Mouse (Mus musculus) forebrain, embryonic 12.5 days (tissue): ENCODE data around the gene Mlf1. TPM values are rescaled to one million over a fixed set of nuclear protein-coding genes. Genes with fewer than 3 reads are reported as not detected.
A peak's percentile ranks its signal among the peaks of the same experiment; 100 is the strongest.

Source experiments
- ATAC-seq: fragments of 200-750 bp; cut with Nextera tagmentation; 2 replicates; pipeline ENCODE4 v1.8.0; 2017; ENCODE audit warnings: moderate TSS enrichment; ENCODE audit not compliant: low FRiP score
- H3K27ac ChIP-seq: fragments of 300-500 bp; sonication (generic); 2 replicates; pipeline ENCODE4 v1.5.1; 2016; ENCODE audit warnings: mild to moderate bottlenecking
- H3K27me3 ChIP-seq: fragments of 300-500 bp; sonication (generic); 2 replicates; pipeline ENCODE4 v1.6.1; 2016; ENCODE audit warnings: mild to moderate bottlenecking
- H3K36me3 ChIP-seq: fragments of 300-500 bp; sonication (generic); replicated peaks from 2 replicates; pipeline ENCODE4 v1.6.1; 2016; ENCODE audit warnings: mild to moderate bottlenecking
- H3K4me1 ChIP-seq: fragments of 300-500 bp; sonication (generic); 2 replicates; pipeline ENCODE4 v1.6.1; 2016
- H3K4me2 ChIP-seq: fragments of 300-500 bp; sonication (generic); 2 replicates; pipeline ENCODE4 v1.6.1; 2016; ENCODE audit warnings: mild to moderate bottlenecking, moderate library complexity
- H3K4me3 ChIP-seq: fragments of 300-500 bp; sonication (generic); replicated peaks from 2 replicates; pipeline ENCODE4 v1.5.1; 2016; ENCODE audit warnings: mild to moderate bottlenecking
- H3K9ac ChIP-seq: fragments of 300-500 bp; sonication (generic); 2 replicates; pipeline ENCODE4 v1.6.1; 2016; ENCODE audit warnings: mild to moderate bottlenecking
- H3K9me3 ChIP-seq: fragments of 300-500 bp; sonication (generic); 2 replicates; pipeline ENCODE4 v1.6.1; 2016
- WGBS: fragments of 180-500 bp; shearing (Covaris S2); methylation state at CpG from one replicate; pipeline ENCODE4 v1.1.7; 2016; 5-methylcytosine and 5-hydroxymethylcytosine counted together
- polyA plus RNA-seq: library from polyadenylated mRNA; unstranded; fragments of >200 nt; fragmentation: Nextera tagmentation; extraction: Ambion mirVana; gene quantifications from 2 replicates; pipeline ENCODE4 v1.2.1, GENCODE M21; 2016

Mlf1 gene
- polyA plus RNA-seq, 1 experiment from 2014 or later: 25.6 TPM

GRCm38 (mm10) chr3:67367481-67367880, 6.4 kb upstream of the Mlf1 start:
- Histone ChIP-seq H3K4me3 (no peak overlapping the region), H3K4me2 (no peak overlapping the region), H3K9me3 (no peaks in the 10 kb centered on the region), H3K27me3 (peaks cover 10% of the 10 kb centered on the region), H3K27ac (no peak overlapping the region), H3K4me1 (no peaks in the 10 kb centered on the region), H3K9ac (no peak overlapping the region), H3K36me3 (no peaks in the 10 kb centered on the region)
- WGBS: 89% methylated on average over 6 of the region's 6 CpGs
- ATAC-seq: no peak

DNA sequence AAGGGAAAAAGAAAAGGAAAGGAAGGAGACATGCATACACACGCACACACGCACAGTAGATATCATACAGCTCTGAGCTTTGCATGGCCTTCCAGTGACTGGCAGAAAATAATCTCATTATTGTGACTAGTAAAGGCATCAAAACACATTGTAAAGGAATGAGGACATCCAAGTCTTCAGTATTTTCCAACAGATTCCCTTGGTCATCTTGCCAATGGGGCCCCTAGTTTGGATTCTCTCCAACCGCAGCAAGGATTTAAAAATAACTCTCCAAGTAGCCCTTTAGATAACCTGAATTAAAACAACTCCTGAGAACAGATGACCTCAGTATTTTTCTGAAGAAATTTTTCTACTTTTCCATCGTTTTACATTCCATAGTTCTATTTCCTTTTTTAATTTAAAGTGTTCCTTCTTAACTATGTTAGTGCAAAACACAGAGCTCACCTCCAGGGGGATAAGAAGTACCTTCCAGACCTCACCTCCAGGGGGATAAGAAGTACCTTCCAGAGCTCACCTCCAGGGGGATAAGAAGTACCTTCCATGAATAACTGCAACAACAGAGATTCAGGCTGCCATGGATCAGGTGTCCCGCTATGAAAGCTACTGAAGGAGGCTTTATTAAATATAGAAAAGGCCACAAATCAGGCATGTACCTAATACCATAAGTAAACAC, 4.4 kb upstream of the Mlf1 start:
- Histone ChIP-seq H3K36me3 (no peaks in the 10 kb centered on the region), H3K27ac (no peak overlapping the region), H3K4me2 (no peak overlapping the region), H3K4me1 (peaks cover 6% of the 10 kb centered on the region; the same call in 1 of the 2 replicates), H3K27me3 (peaks cover 19% of the 10 kb centered on the region), H3K4me3 (no peak overlapping the region), H3K9ac (no peak overlapping the region), H3K9me3 (no peaks in the 10 kb centered on the region)
- ATAC-seq: no peak
- 80% methylated on average over 5 of the region's 5 CpGs for WGBS

DNA sequence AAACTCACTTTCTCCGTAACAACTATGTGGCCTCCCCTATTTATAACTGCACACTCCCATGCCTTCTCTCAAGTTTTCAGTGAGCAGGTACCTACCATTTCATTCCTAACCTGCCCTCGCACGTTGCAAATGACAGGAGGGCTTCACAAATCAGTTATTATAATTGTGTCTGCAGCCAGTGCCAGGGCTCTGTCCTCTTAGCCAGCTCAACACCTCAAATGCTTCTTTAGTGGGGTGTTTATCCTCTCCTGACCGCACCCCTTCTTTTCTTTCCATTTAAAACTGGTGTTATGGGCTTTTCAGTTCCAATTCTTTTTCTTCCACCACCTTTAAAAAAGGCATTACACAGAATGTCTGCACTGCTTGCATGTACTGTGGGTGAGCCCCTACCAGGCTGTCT, 1.7 kb upstream of the Mlf1 start:
- ATAC-seq: no peak
- Histone ChIP-seq H3K9me3 (no peaks in the 10 kb centered on the region), H3K9ac (no peak overlapping the region), H3K27ac (no peak overlapping the region), H3K4me1 (peaks cover 7% of the 10 kb centered on the region; the same call in 1 of the 2 replicates), H3K4me2 (no peak overlapping the region), H3K27me3 (peaks cover 22% of the 10 kb centered on the region), H3K36me3 (no peaks in the 10 kb centered on the region), H3K4me3 (no peak overlapping the region)
- WGBS: 78% methylated on average over 4 of the region's 4 CpGs

DNA sequence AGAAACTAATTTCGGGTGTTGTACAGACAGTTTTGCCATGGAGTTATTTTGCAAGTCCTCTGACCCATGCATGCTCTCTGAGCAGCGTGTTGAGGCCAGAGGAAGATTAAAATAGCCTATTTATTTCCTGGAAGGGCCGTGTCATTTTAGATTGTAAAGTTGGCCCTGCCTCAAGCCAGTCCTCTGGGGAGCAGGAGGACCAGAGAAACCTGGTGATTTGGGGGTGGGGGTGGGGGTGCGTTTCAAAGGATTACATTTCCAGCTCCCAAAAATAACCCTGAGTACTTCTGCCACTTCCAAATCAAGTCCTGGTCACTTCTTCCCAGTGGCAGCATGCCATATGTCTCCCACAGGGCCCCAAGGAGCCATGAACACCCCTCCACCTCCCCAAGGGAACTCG, 1.1 kb upstream of the Mlf1 start:
- no peak for ATAC-seq
- 63% methylated on average over 5 of the region's 5 CpGs for WGBS

GRCm38 (mm10) chr3:67374360-67374778, 472 bp downstream of the Mlf1 start:
- peak; percentile 55 for ATAC-seq
- Histone ChIP-seq H3K9me3 (no peaks in the 10 kb centered on the region), H3K4me1 (peaks cover 7% of the 10 kb centered on the region; the same call in 1 of the 2 replicates), H3K27ac (no peak overlapping the region), H3K27me3 (peaks cover 22% of the 10 kb centered on the region), H3K4me3 (peak overlapping the region; percentile 52), H3K36me3 (no peaks in the 10 kb centered on the region), H3K4me2 (peak overlapping the region; percentile 86), H3K9ac (peak overlapping the region; percentile 59)
- 35% methylated on average over 7 of the region's 7 CpGs for WGBS

More for the DNA sequence above, 1.1 kb upstream of the Mlf1 start:
- Histone ChIP-seq H3K4me1 (peaks cover 7% of the 10 kb centered on the region; the same call in 1 of the 2 replicates), H3K9me3 (no peaks in the 10 kb centered on the region), H3K27me3 (peaks cover 22% of the 10 kb centered on the region), H3K4me2 (no peak overlapping the region), H3K27ac (no peak overlapping the region), H3K36me3 (no peaks in the 10 kb centered on the region), H3K9ac (no peak overlapping the region), H3K4me3 (no peak overlapping the region)

DNA sequence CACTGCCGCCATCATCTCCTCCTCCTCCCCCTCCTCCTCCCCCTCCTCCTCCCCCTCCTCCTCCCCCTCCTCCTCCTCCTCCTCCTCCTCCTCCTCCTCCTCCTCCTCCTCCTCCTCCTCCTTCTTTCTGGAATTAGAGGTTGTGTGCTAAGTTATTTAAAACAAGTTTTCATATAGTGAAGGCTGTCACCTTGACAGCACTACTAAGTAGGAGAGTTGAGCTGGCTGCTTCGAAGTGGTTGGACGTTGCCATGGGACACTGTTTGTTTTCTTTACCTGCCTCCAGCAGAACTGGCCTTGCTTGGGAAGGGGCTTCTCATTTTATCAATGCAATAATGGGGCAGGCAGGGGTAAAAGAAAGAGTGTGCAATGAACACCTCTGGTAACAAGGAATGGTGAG, 1.2 kb downstream of the Mlf1 start, which contains the start of gene Gm17402:
Gm17402 (minus strand) TSS at position 101 of the 400 bp plus-strand sequence.
- H3K4me3 ChIP-seq: peak within 1 kb of the TSS; percentile 52
- H3K9me3 ChIP-seq: no peaks in the 10 kb centered on the region
- peaks cover 22% of the 10 kb centered on the region for H3K27me3 ChIP-seq
- H3K4me1 ChIP-seq: peaks cover 7% of the 10 kb centered on the region; the same call in 1 of the 2 replicates
- peak within 1 kb of the TSS; percentile 86 for H3K4me2 ChIP-seq
- H3K36me3 ChIP-seq: no peaks in the 10 kb centered on the region
- 49% methylated on average over 3 of the region's 3 CpGs for WGBS
- H3K27ac ChIP-seq: no peak within 1 kb of the TSS
- ATAC-seq: no peak
- H3K9ac ChIP-seq: peak within 1 kb of the TSS; percentile 59

- Histone ChIP-seq H3K27me3 (peaks cover 5% of the 10 kb centered on the region), H3K4me3 (no peak overlapping the region), H3K27ac (no peak overlapping the region), H3K4me1 (peaks cover 7% of the 10 kb centered on the region; the same call in 1 of the 2 replicates), H3K9me3 (no peaks in the 10 kb centered on the region), H3K4me2 (no peak overlapping the region), H3K36me3 (no peaks in the 10 kb centered on the region), H3K9ac (no peak overlapping the region)
- ATAC-seq: no peak
Observed at GRCm38 (mm10) chr3:67378215-67378614, 4.3 kb downstream of the Mlf1 start.

DNA sequence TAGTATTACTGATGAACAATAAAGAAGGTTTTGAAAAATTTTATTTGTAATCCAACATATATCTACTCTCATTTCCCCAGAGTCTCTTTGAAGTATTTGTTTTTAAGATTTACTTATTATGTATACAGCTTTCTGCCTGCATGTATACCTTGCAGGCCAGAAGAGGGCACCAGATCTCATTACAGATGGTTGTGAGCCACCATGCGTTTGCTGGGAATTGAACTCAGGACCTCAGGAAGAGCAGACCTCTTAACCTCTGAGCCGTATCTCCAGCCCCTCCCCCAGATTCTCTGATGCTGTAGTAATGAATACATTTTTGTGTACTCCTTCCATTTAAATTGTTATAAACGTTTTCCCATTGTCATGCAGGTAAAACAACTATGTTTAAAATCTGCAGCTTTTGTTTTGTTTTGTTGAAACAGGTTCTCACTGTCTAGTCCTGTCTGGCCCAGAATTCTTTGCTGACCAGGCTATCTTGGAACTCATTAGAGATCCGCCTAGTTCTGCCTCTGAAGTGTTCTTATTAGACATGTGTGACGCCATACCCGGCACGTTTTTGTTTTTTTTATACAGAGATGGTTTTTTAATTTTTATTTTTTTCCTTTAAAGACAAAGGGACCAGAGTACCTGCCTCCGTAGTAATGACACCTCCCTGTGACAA, 55.6 kb downstream of the Mlf1 start:
- H3K4me3 ChIP-seq: peak overlapping the region; percentile 96
- no peak overlapping the region for H3K27ac ChIP-seq
- H3K36me3 ChIP-seq: peaks cover 22% of the 10 kb centered on the region
- H3K9ac ChIP-seq: 0 out of 2 replicates have a peak overlapping the region, but pooled peaks have one; percentile 86
- peaks cover 9% of the 10 kb centered on the region for H3K4me1 ChIP-seq
- peak; percentile 82 for ATAC-seq
- peak overlapping the region; percentile 80 for H3K4me2 ChIP-seq
- peaks cover 10% of the 10 kb centered on the region; the same call in 1 of the 2 replicates for H3K9me3 ChIP-seq
- 31% methylated on average over 8 of the region's 8 CpGs for WGBS
- H3K27me3 ChIP-seq: no peaks in the 10 kb centered on the region

DNA sequence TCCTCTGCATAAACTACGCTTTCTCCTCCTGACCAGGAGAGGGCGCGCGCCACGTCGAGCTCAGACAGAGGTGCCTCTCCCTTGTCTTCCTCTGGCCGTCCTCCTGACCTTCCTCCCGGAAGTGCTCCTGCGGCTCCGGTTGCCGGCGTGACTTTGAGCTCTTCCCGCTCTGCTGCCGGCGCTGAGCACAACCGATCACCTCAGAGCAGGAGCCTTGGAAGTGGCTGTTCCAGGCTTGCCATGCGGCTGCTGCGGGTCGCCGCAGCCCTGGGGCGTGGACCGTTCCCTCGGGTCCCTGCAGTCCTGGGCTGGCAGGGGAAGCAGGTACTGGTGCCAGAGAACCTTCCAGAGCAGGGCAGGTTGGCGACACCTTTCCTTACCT, 56.1 kb downstream of the Mlf1 start, which contains the start of gene Gfm1:
Gfm1 (plus strand) TSS at position 98 of the 382 bp plus-strand sequence.
- peaks cover 10% of the 10 kb centered on the region; the same call in 1 of the 2 replicates for H3K9me3 ChIP-seq
- H3K27me3 ChIP-seq: no peaks in the 10 kb centered on the region
- peak; percentile 93 for ATAC-seq
- no peak within 1 kb of the TSS for H3K27ac ChIP-seq
- peaks cover 23% of the 10 kb centered on the region for H3K36me3 ChIP-seq
- peaks cover 9% of the 10 kb centered on the region for H3K4me1 ChIP-seq
- peak within 1 kb of the TSS; percentile 80 for H3K4me2 ChIP-seq
- H3K9ac ChIP-seq: peak within 1 kb of the TSS; percentile 86
- H3K4me3 ChIP-seq: peak within 1 kb of the TSS; percentile 96
- WGBS: 0% methylated on average over 24 of the region's 24 CpGs

GRCm38 (mm10) chr3:67434011-67434410, 60.1 kb downstream of the Mlf1 start:
- no peak for ATAC-seq
- no peak overlapping the region for H3K4me2 ChIP-seq
- H3K27me3 ChIP-seq: no peaks in the 10 kb centered on the region
- H3K9ac ChIP-seq: no peak overlapping the region
- WGBS: 94% methylated on average over 6 of the region's 6 CpGs
- no peak overlapping the region for H3K4me3 ChIP-seq
- H3K36me3 ChIP-seq: peaks cover 46% of the 10 kb centered on the region
- no peak overlapping the region for H3K27ac ChIP-seq
- H3K4me1 ChIP-seq: peaks cover 9% of the 10 kb centered on the region
- H3K9me3 ChIP-seq: no peaks in the 10 kb centered on the region

- 92% methylated on average over 2 of the region's 2 CpGs for WGBS
- Histone ChIP-seq H3K27ac (no peak overlapping the region), H3K4me1 (no peaks in the 10 kb centered on the region), H3K4me2 (no peak overlapping the region), H3K36me3 (peaks cover 72% of the 10 kb centered on the region), H3K4me3 (no peak overlapping the region), H3K9me3 (no peaks in the 10 kb centered on the region), H3K9ac (no peak overlapping the region), H3K27me3 (no peaks in the 10 kb centered on the region)
- ATAC-seq: no peak
Observed at GRCm38 (mm10) chr3:67447143-67447542, 73.2 kb downstream of the Mlf1 start.
